Mouse (Mus musculus) testis, adult 2 months (tissue): Measurements from ENCODE around the gene Cep72. TPM values are rescaled to one million over a fixed set of nuclear protein-coding genes. Genes with fewer than 3 reads are reported as not detected.
A peak's percentile ranks its signal among the peaks of the same experiment; 100 is the strongest.
"Not testable (repeated sequence)": the region's sequence is repeated elsewhere in the genome, so short reads cannot be mapped to it uniquely, and the experiment has no call there.

Experiments
- H3K27ac ChIP-seq: fragments of 200-500 bp; 2 replicates; pipeline ENCODE4 v1.5.1; 2012; ENCODE audit warnings: low read depth, low read length; ENCODE audit not compliant: control insufficient read depth, insufficient read depth
- H3K27me3 ChIP-seq: fragments of 200-500 bp; 2 replicates; pipeline ENCODE4 v1.6.1; 2012; ENCODE audit warnings: mild to moderate bottlenecking, low read length, moderate library complexity; ENCODE audit not compliant: control insufficient read depth, insufficient read depth
- H3K36me3 ChIP-seq: fragments of 200-500 bp; 2 replicates; pipeline ENCODE4 v1.6.1; 2012; ENCODE audit warnings: mild to moderate bottlenecking, low read length; ENCODE audit not compliant: control insufficient read depth, insufficient read depth
- H3K4me1 ChIP-seq: fragments of 200-500 bp; 2 replicates; pipeline ENCODE4 v1.6.1; 2012; ENCODE audit warnings: low read length; ENCODE audit not compliant: control insufficient read depth, insufficient read depth
- H3K4me3 ChIP-seq: fragments of 200-500 bp; 2 replicates; pipeline ENCODE4 v1.5.1; 2012; ENCODE audit warnings: low read depth, mild to moderate bottlenecking, low read length, moderate library complexity, mixed read lengths; ENCODE audit not compliant: control insufficient read depth
- CTCF ChIP-seq: fragments of 200-500 bp; IDR thresholded peaks from 2 replicates; pipeline ENCODE4 v1.5.1; 2012; ENCODE audit warnings: low read depth, mild to moderate bottlenecking, inconsistent platforms, low read length, moderate library complexity; ENCODE audit not compliant: control insufficient read depth, insufficient read depth, insufficient replicate concordance
- POLR2A ChIP-seq: fragments of 200-500 bp; IDR thresholded peaks from 2 replicates; pipeline ENCODE4 v1.6.1; 2012; ENCODE audit warnings: low read depth, mild to moderate bottlenecking, inconsistent platforms, low read length, moderate library complexity; ENCODE audit not compliant: control insufficient read depth
- polyA plus RNA-seq: library from polyadenylated mRNA; depleted of rRNA; stranded (reverse); fragments of >200 nt; gene quantifications from 2 replicates; pipeline ENCODE4 v1.2.3, GENCODE M21; 2012

Cep72 gene
- polyA plus RNA-seq, 1 experiment = 63.2 TPM

DNA sequence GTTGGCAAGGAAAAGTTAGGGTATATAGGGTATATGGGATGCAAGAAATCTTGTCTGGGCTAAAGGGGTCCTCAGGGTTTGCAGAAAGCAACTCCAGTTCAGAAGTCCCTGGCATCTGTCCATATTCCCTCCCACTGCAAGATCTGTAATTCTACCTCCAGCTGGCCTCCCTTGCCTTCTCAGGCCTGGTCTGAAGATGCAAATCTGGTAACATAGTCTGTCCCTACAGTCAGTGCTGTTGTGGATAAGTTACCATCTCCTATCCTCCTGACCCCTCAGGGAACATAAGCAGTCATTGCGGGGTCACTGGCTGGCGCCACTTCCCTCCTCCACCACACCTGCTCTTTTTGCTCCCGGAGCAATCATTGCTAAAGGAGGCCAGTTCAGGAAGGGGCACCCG lies 46.2 kb downstream of the Cep72 start:
- H3K4me1 ChIP-seq = no peaks in the 10 kb centered on the region; the same call in 1 of the 2 replicates
- no peaks in the 10 kb centered on the region for H3K27me3 ChIP-seq
- H3K27ac ChIP-seq = no peak overlapping the region
- no peak overlapping the region for H3K4me3 ChIP-seq
- no peaks in the 10 kb centered on the region for H3K36me3 ChIP-seq
- TF ChIP-seq POLR2A (no peak), CTCF (no peak)

DNA sequence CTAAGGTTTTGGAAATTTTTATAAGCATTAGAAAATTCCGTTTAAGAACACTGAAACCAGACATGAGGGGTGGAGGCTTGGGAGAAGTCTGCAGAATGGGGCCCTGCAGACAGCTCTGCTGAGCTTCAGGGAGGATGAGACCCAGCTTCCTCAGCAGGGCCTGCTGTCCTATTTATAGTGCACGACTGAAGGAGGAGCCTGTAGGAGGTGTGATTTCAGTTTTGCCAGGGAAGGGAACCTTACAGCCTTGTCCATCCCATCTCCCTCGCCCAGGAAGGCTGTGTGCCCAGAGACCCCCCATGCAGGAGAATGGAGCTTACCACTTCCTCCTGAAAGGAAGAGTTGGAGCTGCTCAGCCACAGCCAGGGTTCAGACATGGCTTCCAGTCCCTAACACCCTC lies 51.4 kb downstream of the Cep72 start:
- Histone ChIP-seq H3K4me1 (peaks cover 20% of the 10 kb centered on the region), H3K4me3 (no peak overlapping the region), H3K36me3 (no peaks in the 10 kb centered on the region), H3K27ac (no peak overlapping the region), H3K27me3 (no peaks in the 10 kb centered on the region)
- TF ChIP-seq POLR2A = no peak
- no peak for TF ChIP-seq CTCF

DNA sequence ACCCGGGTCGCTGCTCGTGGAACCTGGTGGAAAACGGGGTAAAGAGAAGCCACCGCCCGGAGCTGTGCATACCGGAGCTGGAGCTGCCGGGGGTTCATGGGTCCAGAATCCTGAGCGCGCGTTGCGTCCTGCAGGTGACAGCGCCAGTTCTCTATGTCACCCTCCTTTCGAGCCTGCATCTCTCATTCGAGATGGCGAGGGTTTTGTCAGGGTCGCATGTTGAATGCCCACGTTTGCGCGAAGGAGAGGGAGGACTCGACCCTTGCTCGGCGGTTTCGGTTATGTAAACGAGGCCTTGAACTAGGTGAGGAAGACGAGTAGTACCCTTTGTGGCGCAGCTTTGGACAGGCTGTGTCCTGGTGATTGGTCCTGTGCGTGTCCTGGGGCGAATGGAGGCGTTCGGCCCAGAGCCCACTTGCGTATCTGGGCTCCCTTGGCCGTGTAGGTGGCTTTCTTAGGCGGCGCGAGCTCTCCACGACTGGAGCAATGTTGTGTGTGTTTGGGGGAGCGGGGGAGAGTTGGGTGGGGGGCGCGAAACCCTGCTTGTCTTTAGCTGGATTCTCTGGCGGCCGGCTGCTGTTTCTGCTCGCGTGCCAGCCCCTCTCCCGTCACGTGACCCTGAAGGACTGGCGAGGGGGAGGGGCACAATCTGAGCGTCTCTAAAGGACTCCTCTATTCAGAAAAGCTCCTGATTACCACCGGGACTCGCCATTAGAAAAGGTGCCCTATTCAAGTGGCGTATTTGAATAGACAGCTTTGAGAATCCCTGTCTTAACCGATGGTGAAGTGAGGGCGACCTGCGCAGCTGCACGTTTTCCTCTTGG lies 52.1 kb downstream of the Cep72 start:
- Histone ChIP-seq H3K4me3 (peak overlapping the region; percentile 51), H3K36me3 (no peaks in the 10 kb centered on the region), H3K27me3 (no peaks in the 10 kb centered on the region), H3K27ac (no peak overlapping the region), H3K4me1 (peaks cover 20% of the 10 kb centered on the region)
- TF ChIP-seq CTCF = no peak
- no peak for TF ChIP-seq POLR2A

DNA sequence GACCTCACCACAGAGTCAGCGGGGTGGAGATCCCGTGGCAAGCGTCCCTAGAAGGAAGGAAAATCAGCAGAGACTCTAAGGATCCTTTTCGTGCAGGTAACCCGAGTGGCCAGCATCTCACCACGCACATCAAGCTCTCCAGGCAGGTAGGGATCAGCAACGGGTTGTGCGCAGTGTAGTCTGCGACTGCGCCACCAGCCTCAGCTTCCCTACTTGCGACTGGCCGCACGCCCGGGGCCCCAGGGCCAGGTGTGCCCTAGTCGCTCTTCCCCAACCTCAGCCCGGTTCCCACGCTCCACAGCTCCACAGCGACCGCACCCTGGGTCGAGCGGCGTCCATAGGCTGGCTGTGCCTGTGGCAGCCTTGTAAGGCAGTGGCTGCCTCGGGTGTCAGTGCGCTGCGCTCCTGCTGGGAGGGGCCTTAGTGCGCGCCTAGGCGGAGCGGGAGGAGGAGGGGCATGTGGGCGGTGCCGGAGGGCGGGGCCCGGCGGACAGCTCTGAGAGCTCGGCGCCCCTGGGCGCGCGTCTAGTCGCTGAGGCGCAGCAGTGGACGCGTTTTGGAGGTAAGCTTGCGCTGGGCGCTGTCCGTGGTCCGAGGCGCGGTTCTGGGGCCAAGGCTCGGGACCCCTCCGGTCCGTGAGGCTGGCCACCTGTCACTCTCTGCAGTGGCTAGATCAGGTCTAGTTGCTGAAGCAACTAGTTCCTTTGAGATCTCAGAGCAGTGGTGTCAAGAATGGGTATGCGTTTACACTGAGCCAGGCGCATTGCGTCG lies 53.0 kb downstream of the Cep72 start, which contains the start of gene Tppp:
TSS of gene Tppp (plus strand) at position 460 of the 771 bp plus-strand sequence.
- peak within 1 kb of the TSS; percentile 51 for H3K4me3 ChIP-seq
- no peak within 1 kb of the TSS for H3K27ac ChIP-seq
- no peaks in the 10 kb centered on the region for H3K36me3 ChIP-seq
- H3K4me1 ChIP-seq = peaks cover 20% of the 10 kb centered on the region
- H3K27me3 ChIP-seq = no peaks in the 10 kb centered on the region
- TF ChIP-seq CTCF = no peak
- TF ChIP-seq POLR2A = 0 out of 2 replicates have a peak, but pooled peaks have one; percentile 25

DNA sequence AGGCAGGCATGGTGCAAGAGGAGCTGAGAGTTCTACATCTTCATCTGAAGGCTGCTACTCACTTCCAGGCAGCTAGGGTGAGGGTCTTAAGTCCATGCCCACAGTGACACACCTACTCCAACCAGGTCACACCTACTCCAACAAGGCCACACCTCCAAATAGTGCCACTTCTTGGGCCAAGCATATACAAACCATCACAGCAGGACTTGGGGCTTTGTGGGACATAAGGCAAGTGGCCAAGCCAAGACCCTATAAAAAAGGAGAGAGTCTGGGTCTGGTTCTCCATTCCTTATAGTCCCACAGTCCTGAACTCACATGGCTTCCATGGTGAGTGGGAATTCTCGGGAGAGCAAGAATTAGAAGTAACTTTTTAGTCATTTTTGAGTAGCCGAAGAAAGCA lies 53.9 kb downstream of the Cep72 start:
- not testable (repeated sequence) for H3K36me3 ChIP-seq, H3K27me3 ChIP-seq, H3K27ac ChIP-seq, H3K4me3 ChIP-seq
- peaks cover 20% of the 10 kb centered on the region for H3K4me1 ChIP-seq

DNA sequence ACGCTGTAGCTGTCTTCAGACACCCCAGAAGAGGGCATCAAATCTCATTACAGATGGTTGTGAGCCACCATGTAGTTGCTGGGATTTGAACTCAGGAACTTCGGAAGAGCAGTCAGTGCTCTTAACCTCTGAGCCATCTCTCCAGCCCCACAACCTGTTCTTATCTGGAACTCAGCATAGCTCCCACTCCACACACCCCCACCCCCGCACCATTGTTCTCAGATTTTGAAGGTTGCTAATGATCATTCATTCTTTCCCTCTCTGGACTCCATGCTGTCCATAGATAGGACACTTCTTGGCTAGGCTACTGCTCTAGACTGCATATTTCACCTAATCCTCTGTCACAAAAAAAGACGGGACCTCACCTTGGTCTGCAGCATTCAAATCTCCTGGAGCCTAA lies 55.2 kb downstream of the Cep72 start:
- not testable (repeated sequence) for H3K27me3 ChIP-seq, H3K36me3 ChIP-seq

DNA sequence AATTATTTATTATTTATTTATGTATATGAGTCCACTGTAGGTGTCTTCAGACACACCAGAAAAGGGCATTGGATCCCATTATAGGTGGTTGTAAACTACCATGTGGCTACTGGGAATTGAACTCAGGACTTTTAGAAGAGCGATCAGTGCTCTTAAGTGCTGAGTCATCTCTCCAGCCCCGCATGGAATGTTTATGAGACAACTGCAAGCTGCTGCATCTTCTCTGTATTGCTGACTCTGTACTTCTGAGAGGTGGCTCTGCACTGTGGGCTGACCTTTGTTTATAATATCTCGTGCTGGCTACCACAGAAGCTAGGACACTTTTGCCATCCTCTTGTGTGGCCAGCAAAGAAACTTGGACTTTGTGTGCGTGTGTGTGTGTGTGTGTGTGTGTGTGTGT lies 60.6 kb downstream of the Cep72 start:
- TF ChIP-seq POLR2A = no peak
- TF ChIP-seq CTCF = no peak
- H3K27ac ChIP-seq = no peak overlapping the region
- H3K36me3 ChIP-seq = no peaks in the 10 kb centered on the region
- no peaks in the 10 kb centered on the region for H3K27me3 ChIP-seq
- no peaks in the 10 kb centered on the region for H3K4me1 ChIP-seq
- no peak overlapping the region for H3K4me3 ChIP-seq

More for the DNA sequence above, 55.2 kb downstream of the Cep72 start:
- H3K27ac ChIP-seq, H3K4me3 ChIP-seq: not testable (repeated sequence)
- H3K4me1 ChIP-seq = peaks cover 20% of the 10 kb centered on the region
